Mouse (Mus musculus): Measurements from ENCODE around the gene Zc2hc1b. TPM values are rescaled to one million over a fixed set of nuclear protein-coding genes. Genes with fewer than 3 reads are reported as not detected.

Gene Zc2hc1b
- polyA plus RNA-seq, 1 experiment from 2014 or later, result not detected

DNA sequence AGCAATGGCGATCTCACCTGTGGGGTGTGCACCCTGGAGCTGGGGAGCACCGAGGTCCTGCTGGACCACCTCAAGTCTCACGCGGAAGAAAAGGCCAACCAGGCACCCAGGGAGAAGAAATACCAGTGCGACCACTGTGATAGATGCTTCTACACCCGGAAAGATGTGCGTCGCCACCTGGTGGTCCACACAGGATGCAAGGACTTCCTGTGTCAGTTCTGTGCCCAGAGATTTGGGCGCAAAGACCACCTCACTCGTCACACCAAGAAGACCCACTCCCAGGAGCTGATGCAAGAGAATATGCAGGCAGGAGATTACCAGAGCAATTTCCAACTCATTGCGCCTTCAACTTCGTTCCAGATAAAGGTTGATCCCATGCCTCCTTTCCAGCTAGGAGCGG, 50.5 kb downstream of the Zc2hc1b start:
- Histone ChIP-seq H3K4me2 (replicated peaks) (no peak overlapping the region), H3K27me3 (no peaks in the 10 kb centered on the region), H3K36me3 (no peaks in the 10 kb centered on the region), H3K4me3 (no peak overlapping the region), H3K4me1 (no peaks in the 10 kb centered on the region), H3K9me3 (no peaks in the 10 kb centered on the region), H3K27ac (replicated peaks) (no peak overlapping the region), H3K9ac (replicated peaks) (no peak overlapping the region)
- no peak for ATAC-seq (replicated peaks)
- WGBS, result 75% methylated on average over 13 of the region's 13 CpGs

DNA sequence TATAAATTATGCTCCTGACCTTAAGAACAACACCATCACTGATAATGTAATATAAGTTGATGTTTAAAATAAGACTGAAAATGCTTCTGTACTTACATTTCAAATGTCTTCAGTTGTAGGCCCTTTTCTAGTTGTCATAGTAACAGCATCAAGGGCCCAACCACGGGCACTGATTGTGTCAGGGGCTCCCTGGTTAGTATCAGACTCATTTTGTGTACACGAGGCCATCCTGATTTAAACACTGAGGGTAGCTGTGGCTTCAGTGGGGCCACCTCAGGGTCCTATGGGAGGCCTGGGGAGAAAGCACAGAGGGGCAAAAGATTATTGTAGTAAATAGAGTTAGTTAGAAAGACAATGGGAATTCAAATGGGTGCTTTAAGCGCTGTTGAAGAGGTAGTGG, 52.0 kb downstream of the Zc2hc1b start:
- no peak for ATAC-seq (replicated peaks)
- H3K4me3 ChIP-seq, result no peak overlapping the region

DNA sequence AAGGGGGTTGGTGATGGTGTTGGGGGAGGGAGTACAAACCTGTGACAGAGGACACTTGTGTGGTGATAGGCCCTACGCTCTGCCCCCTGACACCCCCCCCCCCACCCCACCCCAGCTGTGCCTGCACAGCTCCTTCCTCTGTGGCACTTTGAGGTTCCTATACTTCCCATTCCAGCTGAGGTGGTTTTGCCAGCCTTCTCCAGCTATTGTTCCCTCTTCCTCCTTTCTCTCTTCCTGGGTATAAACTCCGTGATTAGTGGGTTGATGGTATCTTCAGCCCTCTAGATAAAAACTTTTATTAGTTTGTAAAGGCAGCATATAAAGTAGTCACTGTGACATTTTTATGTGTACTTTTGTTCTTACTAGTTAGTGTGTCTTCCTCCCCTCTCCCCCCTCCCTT, 58.5 kb downstream of the Zc2hc1b start:
- no peaks in the 10 kb centered on the region for H3K36me3 ChIP-seq
- 34% methylated on average over 2 of the region's 2 CpGs for WGBS
- no peak overlapping the region for H3K4me3 ChIP-seq
- no peaks in the 10 kb centered on the region for H3K27me3 ChIP-seq
- H3K4me2 ChIP-seq (replicated peaks), result no peak overlapping the region
- peaks cover 39% of the 10 kb centered on the region for H3K4me1 ChIP-seq
- H3K9ac ChIP-seq (replicated peaks), result no peak overlapping the region
- no peak overlapping the region for H3K27ac ChIP-seq (replicated peaks)
- no peak for ATAC-seq (replicated peaks)
- H3K9me3 ChIP-seq, result no peaks in the 10 kb centered on the region

More for the DNA sequence above, 52.0 kb downstream of the Zc2hc1b start:
- H3K9me3 ChIP-seq, result no peaks in the 10 kb centered on the region
- 50% methylated on average over 3 of the region's 3 CpGs for WGBS
- H3K9ac ChIP-seq (replicated peaks), result no peak overlapping the region
- no peaks in the 10 kb centered on the region for H3K4me1 ChIP-seq
- H3K4me2 ChIP-seq (replicated peaks), result no peak overlapping the region
- no peak overlapping the region for H3K27ac ChIP-seq (replicated peaks)
- H3K27me3 ChIP-seq, result no peaks in the 10 kb centered on the region
- no peaks in the 10 kb centered on the region for H3K36me3 ChIP-seq

DNA sequence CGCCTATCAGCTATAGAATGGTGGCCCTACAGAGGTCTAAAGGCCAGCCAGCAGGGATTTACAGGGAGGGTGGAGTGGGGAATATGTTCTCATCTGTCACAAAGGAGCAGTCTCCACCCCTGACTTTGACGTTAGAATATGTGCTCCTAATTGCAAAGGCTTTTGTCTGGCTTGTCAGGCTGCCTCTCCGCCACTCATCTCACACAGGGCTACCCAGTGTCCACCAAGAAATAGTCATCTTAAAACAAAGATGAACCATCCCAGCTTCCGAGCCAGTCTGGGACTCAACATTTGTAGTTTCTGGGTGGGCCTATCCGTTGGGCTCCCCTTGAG, 59.1 kb downstream of the Zc2hc1b start:
- no peaks in the 10 kb centered on the region for H3K36me3 ChIP-seq
- H3K27ac ChIP-seq (replicated peaks), result no peak overlapping the region
- H3K4me1 ChIP-seq, result peaks cover 41% of the 10 kb centered on the region
- H3K27me3 ChIP-seq, result no peaks in the 10 kb centered on the region
- H3K9ac ChIP-seq (replicated peaks), result no peak overlapping the region
- no peak overlapping the region for H3K4me2 ChIP-seq (replicated peaks)
- no peak for ATAC-seq (replicated peaks)
- no peaks in the 10 kb centered on the region for H3K9me3 ChIP-seq
- 26% methylated on average over 5 of the region's 5 CpGs for WGBS
- H3K4me3 ChIP-seq, result no peak overlapping the region

DNA sequence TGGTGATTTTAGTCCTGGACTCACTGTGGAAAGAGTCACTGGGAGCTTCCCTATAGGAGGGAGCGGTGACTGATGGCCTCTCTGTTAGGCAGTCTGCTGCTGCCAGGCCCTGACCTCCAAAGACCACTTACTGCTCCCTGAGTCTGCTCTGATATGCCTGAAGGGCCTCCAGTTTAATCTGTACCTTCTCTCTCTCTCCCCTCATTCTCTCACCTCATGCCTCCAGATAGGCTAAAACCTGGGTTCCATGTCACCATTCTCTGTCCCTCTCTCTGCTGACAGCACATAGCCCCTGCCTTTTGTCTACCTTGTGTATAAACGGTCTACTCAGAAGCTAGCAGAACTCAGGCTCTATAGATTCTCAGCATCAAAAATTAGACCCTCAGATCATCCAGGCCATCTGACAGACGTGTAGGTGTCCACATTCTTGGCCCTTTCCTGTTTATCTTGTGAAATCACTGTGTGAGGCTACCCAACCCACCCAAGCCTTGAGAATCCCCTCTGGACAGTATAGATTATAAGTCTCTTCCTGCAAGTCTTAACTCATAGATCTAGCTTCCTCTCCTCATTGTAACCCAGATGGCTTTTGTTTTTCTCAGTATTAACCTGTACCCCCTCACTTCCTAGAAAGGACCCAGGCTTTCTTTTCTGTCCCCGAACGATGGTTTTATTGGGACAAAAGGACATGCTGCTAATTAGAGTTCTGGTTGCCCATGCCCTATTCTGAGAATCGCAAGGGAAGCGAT, 59.6 kb downstream of the Zc2hc1b start:
- Histone ChIP-seq H3K27me3 (no peaks in the 10 kb centered on the region), H3K36me3 (no peaks in the 10 kb centered on the region), H3K9ac (replicated peaks) (no peak overlapping the region), H3K9me3 (no peaks in the 10 kb centered on the region), H3K4me3 (no peak overlapping the region), H3K4me2 (replicated peaks) (no peak overlapping the region), H3K4me1 (peaks cover 41% of the 10 kb centered on the region), H3K27ac (replicated peaks) (peak overlapping the region; percentile 37; the same call in 1 of the 2 replicates)
- WGBS, result 22% methylated on average over 7 of the region's 7 CpGs
- ATAC-seq (replicated peaks), result no peak

DNA sequence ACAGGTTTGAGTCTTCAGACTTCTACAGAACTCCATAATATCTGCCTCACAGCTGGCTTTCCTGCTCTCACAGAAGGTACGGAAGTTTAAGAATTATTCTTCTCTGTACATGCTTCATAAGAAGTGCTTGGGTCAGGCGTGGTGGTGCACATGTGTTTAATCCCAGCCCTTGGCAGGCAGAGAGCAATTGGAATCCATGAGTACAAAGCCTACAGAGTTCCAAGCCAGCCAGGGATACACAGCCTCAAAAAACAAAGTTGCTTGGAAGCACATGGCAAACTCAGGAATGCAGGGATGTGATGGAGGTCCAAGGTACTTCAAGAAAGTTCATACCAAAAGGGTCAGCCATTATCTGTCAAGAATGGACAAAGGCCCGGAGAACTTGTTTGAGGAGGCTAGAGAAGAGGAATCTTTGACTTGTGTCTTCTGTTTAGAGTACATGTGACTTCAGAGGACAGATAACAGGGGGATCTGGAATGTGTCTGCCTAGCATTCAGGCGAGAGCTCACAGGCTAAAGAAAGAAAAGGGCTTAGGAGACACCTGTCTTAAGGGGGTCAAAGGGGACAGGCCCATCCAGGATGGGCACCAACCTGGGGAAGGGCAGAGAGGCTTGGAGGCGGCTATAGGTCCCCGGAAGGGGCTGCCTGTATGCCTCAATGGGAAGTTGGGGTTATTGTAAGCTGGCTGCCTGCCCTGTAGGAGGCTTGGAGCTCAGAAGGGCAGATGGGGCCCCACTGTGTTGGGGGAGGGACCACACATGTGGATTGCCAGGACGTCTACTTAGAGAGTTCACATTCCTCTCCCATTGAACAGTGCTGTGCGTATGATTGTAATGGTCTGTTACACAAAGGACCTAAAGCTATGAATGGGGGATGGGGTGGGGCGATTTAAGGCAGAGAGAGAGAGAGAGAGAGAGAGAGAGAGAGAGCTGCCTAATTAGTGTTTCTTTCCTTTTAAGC, 60.8 kb downstream of the Zc2hc1b start:
- H3K27ac ChIP-seq (replicated peaks), result peak overlapping the region; percentile 49
- H3K4me2 ChIP-seq (replicated peaks), result no peak overlapping the region

DNA sequence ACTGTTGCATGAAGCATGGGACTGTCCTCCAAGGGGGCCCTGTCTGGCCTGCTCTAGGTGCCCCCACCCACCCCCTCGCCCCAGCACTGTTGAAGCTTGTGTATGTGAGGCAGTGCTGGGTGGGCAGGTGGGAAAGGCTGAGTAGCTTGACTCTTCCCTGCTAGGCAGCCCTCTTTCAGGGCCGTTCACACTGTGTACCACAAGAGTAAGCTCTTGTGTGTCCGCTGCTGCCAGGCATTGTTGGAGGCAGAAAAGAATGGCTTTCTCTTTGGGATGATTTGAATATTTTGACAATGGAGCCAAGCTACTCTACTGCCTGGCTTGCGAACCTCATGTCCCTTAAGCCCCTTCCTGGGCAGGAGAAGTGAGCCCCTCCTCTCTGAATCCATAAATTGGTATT, 62.8 kb downstream of the Zc2hc1b start:
- Histone ChIP-seq H3K4me1 (peaks cover 51% of the 10 kb centered on the region), H3K4me3 (no peak overlapping the region), H3K4me2 (replicated peaks) (no peak overlapping the region), H3K36me3 (no peaks in the 10 kb centered on the region), H3K9ac (replicated peaks) (no peak overlapping the region), H3K27ac (replicated peaks) (0 out of 2 replicates have a peak overlapping the region, but pooled peaks have one; percentile 2), H3K27me3 (no peaks in the 10 kb centered on the region), H3K9me3 (no peaks in the 10 kb centered on the region)
- peak; percentile 42; the same call in 1 of the 2 replicates for ATAC-seq (replicated peaks)
- WGBS, result 9% methylated on average over 4 of the region's 4 CpGs

More for the DNA sequence above, 60.8 kb downstream of the Zc2hc1b start:
- Histone ChIP-seq H3K4me3 (no peak overlapping the region), H3K9me3 (no peaks in the 10 kb centered on the region), H3K36me3 (no peaks in the 10 kb centered on the region), H3K27me3 (no peaks in the 10 kb centered on the region), H3K4me1 (peaks cover 42% of the 10 kb centered on the region), H3K9ac (replicated peaks) (no peak overlapping the region)
- peak; percentile 82 for ATAC-seq (replicated peaks)
- WGBS, result 19% methylated on average over 9 of the region's 9 CpGs

DNA sequence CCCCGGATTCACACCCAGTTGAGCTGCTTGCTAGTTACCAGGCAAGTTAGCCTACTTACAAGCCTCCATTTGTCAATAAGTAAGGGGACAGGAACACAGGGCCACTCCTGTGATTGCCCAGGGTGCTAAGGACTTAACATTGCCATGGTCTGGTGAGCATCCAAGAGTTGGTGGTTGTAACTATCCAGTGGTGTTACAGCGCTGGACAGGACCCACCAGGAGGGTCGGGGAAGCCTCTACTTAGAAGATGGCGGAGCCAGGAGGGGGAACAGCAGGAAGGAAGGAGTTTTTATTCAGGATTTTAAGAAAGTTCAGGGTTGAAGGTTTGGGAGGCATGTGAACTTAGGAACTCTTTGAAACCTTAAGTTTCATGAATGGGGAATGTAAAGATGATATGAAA, 64.2 kb downstream of the Zc2hc1b start:
- no peaks in the 10 kb centered on the region for H3K36me3 ChIP-seq
- peaks cover 61% of the 10 kb centered on the region for H3K4me1 ChIP-seq
- H3K9me3 ChIP-seq, result no peaks in the 10 kb centered on the region
- no peak overlapping the region for H3K4me3 ChIP-seq
- no peak overlapping the region for H3K4me2 ChIP-seq (replicated peaks)
- no peaks in the 10 kb centered on the region for H3K27me3 ChIP-seq
- WGBS, result 75% methylated on average over 4 of the region's 4 CpGs
- no peak overlapping the region for H3K27ac ChIP-seq (replicated peaks)
- no peak overlapping the region for H3K9ac ChIP-seq (replicated peaks)
- ATAC-seq (replicated peaks), result no peak

DNA sequence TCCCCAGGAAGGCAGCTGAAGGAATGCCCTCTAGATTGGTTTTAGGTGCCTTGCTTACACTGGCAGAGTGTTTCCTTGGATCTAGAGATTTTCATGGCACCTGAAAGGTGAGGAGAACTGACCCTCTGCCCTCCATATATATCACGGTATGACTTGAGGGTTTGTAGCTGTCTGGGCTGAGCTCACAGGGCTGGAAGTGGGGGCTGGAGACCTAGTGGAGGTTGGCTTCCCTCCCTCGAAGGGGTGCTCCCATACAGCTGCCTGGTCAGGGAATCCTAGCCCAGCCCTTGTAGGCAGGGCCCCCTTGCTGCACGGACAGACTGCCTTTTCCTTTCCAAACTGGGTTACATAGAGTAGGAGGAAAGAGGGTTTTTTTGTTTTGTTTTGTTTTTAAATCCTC, 65.0 kb downstream of the Zc2hc1b start:
- Histone ChIP-seq H3K4me2 (replicated peaks) (no peak overlapping the region), H3K27me3 (no peaks in the 10 kb centered on the region), H3K9ac (replicated peaks) (no peak overlapping the region), H3K36me3 (no peaks in the 10 kb centered on the region), H3K4me1 (peaks cover 61% of the 10 kb centered on the region), H3K27ac (replicated peaks) (no peak overlapping the region), H3K4me3 (no peak overlapping the region), H3K9me3 (no peaks in the 10 kb centered on the region)
- 69% methylated on average over 3 of the region's 3 CpGs for WGBS
- ATAC-seq (replicated peaks), result no peak

DNA sequence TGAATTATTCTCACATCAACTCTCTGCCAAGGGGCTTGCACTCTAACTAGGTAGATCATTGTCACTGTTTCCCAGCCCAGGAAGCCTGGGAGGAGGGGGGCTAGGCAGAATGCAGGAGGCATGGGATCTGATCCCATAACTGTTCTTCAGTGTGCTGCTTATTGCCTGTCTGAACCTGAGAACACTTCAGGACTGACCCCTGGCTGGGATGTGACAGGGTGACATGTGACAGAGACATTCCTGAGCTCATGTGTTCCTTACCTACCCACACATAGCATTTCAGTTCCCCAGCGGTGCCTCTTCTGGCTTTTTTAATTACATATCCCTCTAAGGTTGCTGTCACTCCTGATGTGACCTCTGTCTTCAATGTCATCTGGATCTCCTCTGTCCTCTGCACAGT, 68.0 kb downstream of the Zc2hc1b start:
- H3K27ac ChIP-seq (replicated peaks), result no peak overlapping the region
- H3K27me3 ChIP-seq, result no peaks in the 10 kb centered on the region
- 71% methylated on average over 1 of the region's 1 CpGs for WGBS
- no peaks in the 10 kb centered on the region for H3K9me3 ChIP-seq
- no peak overlapping the region for H3K4me3 ChIP-seq
- no peak overlapping the region for H3K4me2 ChIP-seq (replicated peaks)
- no peak overlapping the region for H3K9ac ChIP-seq (replicated peaks)
- ATAC-seq (replicated peaks), result no peak
- peaks cover 37% of the 10 kb centered on the region for H3K4me1 ChIP-seq
- H3K36me3 ChIP-seq, result no peaks in the 10 kb centered on the region

DNA sequence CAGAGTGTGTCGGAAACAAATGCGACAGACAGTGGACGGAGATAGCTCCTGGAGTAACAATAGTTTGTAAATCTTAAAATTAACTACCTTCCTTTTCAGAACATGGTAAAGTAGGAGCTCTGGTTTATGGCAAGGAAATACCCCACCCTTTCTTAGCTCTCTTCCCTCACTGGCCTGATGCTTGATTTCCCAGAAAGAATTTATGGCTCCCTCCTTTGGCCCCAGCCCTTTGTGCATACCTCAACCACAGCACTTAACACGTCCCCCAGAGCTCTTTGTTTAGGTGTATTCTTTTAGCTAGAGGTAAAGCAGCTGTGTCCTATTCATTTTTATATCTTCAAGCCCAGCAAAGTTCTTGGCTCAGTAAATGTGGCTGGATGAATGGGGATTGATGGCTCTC, 69.0 kb downstream of the Zc2hc1b start:
- H3K9me3 ChIP-seq, result no peaks in the 10 kb centered on the region
- no peak overlapping the region for H3K4me3 ChIP-seq
- ATAC-seq (replicated peaks), result no peak
- H3K4me1 ChIP-seq, result peaks cover 31% of the 10 kb centered on the region
- H3K4me2 ChIP-seq (replicated peaks), result no peak overlapping the region
- H3K27ac ChIP-seq (replicated peaks), result peak overlapping the region; percentile 38
- H3K27me3 ChIP-seq, result no peaks in the 10 kb centered on the region
- no peaks in the 10 kb centered on the region for H3K36me3 ChIP-seq
- WGBS, result 12% methylated on average over 4 of the region's 4 CpGs
- no peak overlapping the region for H3K9ac ChIP-seq (replicated peaks)

DNA sequence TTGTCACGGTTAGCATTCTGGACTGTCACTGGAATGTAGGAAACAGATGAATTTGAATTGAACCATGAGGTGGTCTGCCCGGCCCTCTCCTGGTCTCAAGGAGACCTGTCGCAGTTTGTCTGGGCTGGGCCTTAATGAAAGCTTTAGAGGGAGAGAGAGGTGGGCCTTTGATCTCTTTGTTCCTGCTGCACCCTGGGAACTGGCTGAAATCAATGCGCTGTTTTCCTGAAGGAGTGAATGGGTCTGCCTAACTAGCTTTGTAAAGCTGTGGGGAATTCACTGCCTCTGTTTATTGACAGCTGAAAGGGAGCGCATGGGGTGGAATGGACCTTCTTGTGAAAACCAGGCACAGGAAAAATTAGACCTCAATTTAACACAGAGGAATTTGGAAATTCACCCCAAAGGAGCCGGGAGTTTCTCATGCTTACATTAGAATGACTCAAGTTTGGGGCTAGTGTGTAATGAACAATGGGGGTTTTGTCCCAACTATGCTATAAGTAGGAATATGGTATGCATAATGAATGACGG, 69.7 kb downstream of the Zc2hc1b start:
- ATAC-seq (replicated peaks), result peak; percentile 90
- Histone ChIP-seq H3K4me3 (no peak overlapping the region), H3K9ac (replicated peaks) (no peak overlapping the region), H3K27me3 (no peaks in the 10 kb centered on the region), H3K36me3 (no peaks in the 10 kb centered on the region), H3K4me2 (replicated peaks) (no peak overlapping the region), H3K27ac (replicated peaks) (peak overlapping the region; percentile 38; the same call in 1 of the 2 replicates), H3K4me1 (peaks cover 31% of the 10 kb centered on the region), H3K9me3 (no peaks in the 10 kb centered on the region)
- 4% methylated on average over 7 of the region's 7 CpGs for WGBS
